Mouse (Mus musculus) neural tube, embryonic 12.5 days (tissue): ENCODE measurements around the gene Icos. TPM values are rescaled to one million over a fixed set of nuclear protein-coding genes. Genes with fewer than 3 reads are reported as not detected.

Source experiments
- ATAC-seq: fragments of 200-750 bp; cut with Nextera tagmentation; 2 replicates; pipeline ENCODE4 v1.8.0; 2017; ENCODE audit warnings: low read depth, mild to moderate bottlenecking, moderate TSS enrichment, moderate library complexity; ENCODE audit not compliant: low FRiP score
- H3K27ac ChIP-seq: fragments of 300-500 bp; sonication (generic); 2 replicates; pipeline ENCODE4 v1.5.1; 2016
- H3K27me3 ChIP-seq: fragments of 300-500 bp; sonication (generic); replicated peaks from 2 replicates; pipeline ENCODE4 v1.6.1; 2016; ENCODE audit warnings: mild to moderate bottlenecking
- H3K36me3 ChIP-seq: fragments of 300-500 bp; sonication (generic); 2 replicates; pipeline ENCODE4 v1.6.1; 2016; ENCODE audit warnings: mild to moderate bottlenecking
- H3K4me1 ChIP-seq: fragments of 300-500 bp; sonication (generic); 2 replicates; pipeline ENCODE4 v1.6.1; 2016
- H3K4me2 ChIP-seq: fragments of 300-500 bp; sonication (generic); replicated peaks from 2 replicates; pipeline ENCODE4 v1.6.1; 2016; ENCODE audit warnings: mild to moderate bottlenecking
- H3K4me3 ChIP-seq: fragments of 300-500 bp; sonication (generic); 2 replicates; pipeline ENCODE4 v1.5.1; 2016
- H3K9ac ChIP-seq: fragments of 300-500 bp; sonication (generic); 2 replicates; pipeline ENCODE4 v1.6.1; 2016; ENCODE audit warnings: mild to moderate bottlenecking
- H3K9me3 ChIP-seq: fragments of 300-500 bp; sonication (generic); 2 replicates; pipeline ENCODE4 v1.6.1; 2016; ENCODE audit warnings: mild to moderate bottlenecking
- WGBS: fragments of 180-500 bp; shearing (Covaris S2); methylation state at CpG from one replicate; pipeline ENCODE4 v1.1.7; 2016; 5-methylcytosine and 5-hydroxymethylcytosine counted together
- polyA plus RNA-seq: library from polyadenylated mRNA; unstranded; fragments of >200 nt; fragmentation: Nextera tagmentation; extraction: Ambion mirVana; gene quantifications from 2 replicates; pipeline ENCODE4 v1.2.1, GENCODE M21; 2016

The Icos gene
- 0.08 and 0.24 TPM in 2 replicates for polyA plus RNA-seq

DNA sequence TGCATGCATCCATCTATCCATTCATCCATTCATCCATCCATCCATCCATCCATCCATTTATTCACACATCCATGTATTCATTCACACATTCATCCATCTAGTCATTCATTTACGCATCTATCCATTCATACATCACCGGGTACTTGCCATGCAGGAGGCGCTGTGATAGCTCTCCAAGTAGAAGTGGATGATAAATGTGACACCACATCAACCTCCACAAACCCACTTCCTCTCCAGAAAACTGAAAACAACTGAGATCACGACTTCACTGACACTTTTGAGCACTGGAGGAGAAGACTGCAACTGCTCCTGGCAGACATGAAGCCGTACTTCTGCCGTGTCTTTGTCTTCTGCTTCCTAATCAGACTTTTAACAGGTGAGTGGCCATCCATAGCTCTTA is at the start of gene Icos:
Gene Icos, plus strand, starts transcription at position 287 of the 400 bp plus-strand sequence.
- H3K9ac ChIP-seq, result no peak within 1 kb of the TSS
- no peaks in the 10 kb centered on the region for H3K27me3 ChIP-seq
- no peak within 1 kb of the TSS for H3K4me3 ChIP-seq
- WGBS, result 86% methylated on average over 6 of the region's 6 CpGs
- no peak within 1 kb of the TSS for H3K4me2 ChIP-seq
- H3K4me1 ChIP-seq, result no peaks in the 10 kb centered on the region
- H3K27ac ChIP-seq, result no peak within 1 kb of the TSS
- H3K36me3 ChIP-seq, result no peaks in the 10 kb centered on the region
- H3K9me3 ChIP-seq, result no peaks in the 10 kb centered on the region
- ATAC-seq, result no peak

GRCm38 (mm10) chr1:60929036-60929435 is 48.7 kb upstream of the Icos start:
- ATAC-seq, result no peak
- Histone ChIP-seq H3K36me3 (no peaks in the 10 kb centered on the region), H3K4me1 (no peaks in the 10 kb centered on the region), H3K4me2 (no peak overlapping the region), H3K27me3 (no peaks in the 10 kb centered on the region), H3K4me3 (no peak overlapping the region), H3K27ac (no peak overlapping the region), H3K9me3 (no peaks in the 10 kb centered on the region), H3K9ac (no peak overlapping the region)
- WGBS, result 87% methylated on average over 3 of the region's 3 CpGs

GRCm38 (mm10) chr1:60930397-60930796 is 47.3 kb upstream of the Icos start:
- no peaks in the 10 kb centered on the region for H3K9me3 ChIP-seq
- ATAC-seq, result no peak
- 90% methylated on average over 7 of the region's 7 CpGs for WGBS
- no peak overlapping the region for H3K4me2 ChIP-seq
- H3K9ac ChIP-seq, result no peak overlapping the region
- H3K27ac ChIP-seq, result no peak overlapping the region
- H3K36me3 ChIP-seq, result no peaks in the 10 kb centered on the region
- H3K4me1 ChIP-seq, result no peaks in the 10 kb centered on the region
- no peaks in the 10 kb centered on the region for H3K27me3 ChIP-seq
- H3K4me3 ChIP-seq, result no peak overlapping the region

- 46% methylated on average over 8 of the region's 8 CpGs for WGBS
- ATAC-seq, result no peak
- no peaks in the 10 kb centered on the region for H3K9me3 ChIP-seq
- H3K9ac ChIP-seq, result no peak overlapping the region
- no peak overlapping the region for H3K4me2 ChIP-seq
- H3K4me3 ChIP-seq, result no peak overlapping the region
- no peaks in the 10 kb centered on the region for H3K4me1 ChIP-seq
- no peaks in the 10 kb centered on the region for H3K36me3 ChIP-seq
- H3K27me3 ChIP-seq, result no peaks in the 10 kb centered on the region
- no peak overlapping the region for H3K27ac ChIP-seq
Observed at GRCm38 (mm10) chr1:60935968-60936581, 41.7 kb upstream of the Icos start.

GRCm38 (mm10) chr1:60936963-60937711 is 40.6 kb upstream of the Icos start:
- Histone ChIP-seq H3K27me3 (no peaks in the 10 kb centered on the region), H3K4me2 (no peak overlapping the region), H3K4me3 (no peak overlapping the region), H3K36me3 (no peaks in the 10 kb centered on the region), H3K27ac (no peak overlapping the region), H3K9me3 (no peaks in the 10 kb centered on the region), H3K9ac (no peak overlapping the region), H3K4me1 (no peaks in the 10 kb centered on the region)
- 79% methylated on average over 6 of the region's 6 CpGs for WGBS
- no peak for ATAC-seq

DNA sequence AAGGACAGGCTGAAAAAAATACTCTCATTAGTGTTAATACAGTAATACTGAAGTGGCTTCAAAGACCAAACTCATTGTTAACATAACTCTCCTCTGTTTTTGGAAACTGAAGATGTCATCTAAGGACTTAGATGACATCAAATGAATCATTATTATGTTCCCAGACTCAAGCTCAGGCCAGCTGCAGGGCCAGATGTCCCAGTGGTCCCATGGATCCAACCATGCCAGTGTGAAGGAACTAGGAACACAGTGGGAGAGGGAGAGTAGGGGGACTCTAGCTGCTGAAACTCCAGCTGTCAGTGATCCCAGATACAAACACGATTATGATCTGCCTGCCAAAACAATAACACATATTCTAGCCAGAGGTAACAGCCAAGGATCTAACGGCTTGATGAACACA is 39.5 kb upstream of the Icos start:
- 83% methylated on average over 2 of the region's 2 CpGs for WGBS
- Histone ChIP-seq H3K9me3 (no peaks in the 10 kb centered on the region), H3K4me2 (no peak overlapping the region), H3K4me1 (no peaks in the 10 kb centered on the region), H3K9ac (no peak overlapping the region), H3K36me3 (no peaks in the 10 kb centered on the region), H3K27me3 (no peaks in the 10 kb centered on the region), H3K4me3 (no peak overlapping the region), H3K27ac (no peak overlapping the region)
- ATAC-seq, result no peak

GRCm38 (mm10) chr1:60938974-60939373 is 38.8 kb upstream of the Icos start:
- Histone ChIP-seq H3K27ac (no peak overlapping the region), H3K27me3 (no peaks in the 10 kb centered on the region), H3K4me3 (no peak overlapping the region), H3K9ac (no peak overlapping the region), H3K4me2 (no peak overlapping the region), H3K36me3 (no peaks in the 10 kb centered on the region), H3K9me3 (no peaks in the 10 kb centered on the region), H3K4me1 (no peaks in the 10 kb centered on the region)
- ATAC-seq, result no peak
- 88% methylated on average over 5 of the region's 5 CpGs for WGBS

DNA sequence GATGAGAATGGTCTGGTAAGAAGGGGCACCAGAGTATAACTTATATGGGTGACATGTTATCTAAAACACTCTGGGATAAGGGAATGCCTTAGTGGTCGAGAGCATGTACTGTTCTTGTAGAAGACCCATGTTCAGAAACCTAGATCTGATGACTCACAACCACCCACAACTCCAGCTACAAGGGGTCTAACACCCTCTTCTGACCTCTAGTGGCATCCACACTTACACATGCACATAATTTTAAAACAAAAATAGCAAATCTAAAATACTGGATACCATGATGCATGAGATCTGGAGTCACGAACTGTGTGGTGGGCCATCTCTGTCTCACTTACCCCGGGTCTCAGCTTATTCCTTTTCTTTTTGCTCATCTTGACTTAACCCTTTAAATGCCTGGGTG is 37.7 kb upstream of the Icos start:
- Histone ChIP-seq H3K9me3 (no peaks in the 10 kb centered on the region), H3K4me1 (no peaks in the 10 kb centered on the region), H3K27ac (no peak overlapping the region), H3K4me3 (no peak overlapping the region), H3K9ac (no peak overlapping the region), H3K4me2 (no peak overlapping the region), H3K36me3 (no peaks in the 10 kb centered on the region), H3K27me3 (no peaks in the 10 kb centered on the region)
- 78% methylated on average over 3 of the region's 3 CpGs for WGBS
- no peak for ATAC-seq

DNA sequence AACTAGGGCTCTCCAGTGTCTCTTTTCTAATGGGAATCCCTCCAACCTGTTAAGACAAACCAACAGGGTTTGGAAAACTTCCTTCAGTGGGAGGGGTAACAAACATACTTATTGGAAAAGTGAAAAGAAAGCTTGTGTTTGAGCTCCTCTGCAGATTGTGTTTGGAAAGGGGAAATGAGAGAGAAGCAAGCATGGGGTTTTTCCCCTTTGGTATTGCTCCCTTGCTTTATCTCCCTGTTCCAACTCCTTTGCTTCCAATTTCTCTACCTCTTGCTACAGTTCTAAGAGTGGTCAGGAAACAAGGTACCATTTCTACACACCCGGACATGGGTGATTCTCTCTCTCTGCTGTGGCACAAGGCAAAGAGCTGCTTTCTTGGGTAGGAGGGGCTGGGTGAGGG is 37.1 kb upstream of the Icos start:
- no peak for ATAC-seq
- WGBS, result 95% methylated on average over 1 of the region's 1 CpGs
- no peak overlapping the region for H3K27ac ChIP-seq
- H3K9me3 ChIP-seq, result no peaks in the 10 kb centered on the region
- no peak overlapping the region for H3K4me2 ChIP-seq
- H3K36me3 ChIP-seq, result no peaks in the 10 kb centered on the region
- no peak overlapping the region for H3K9ac ChIP-seq
- H3K4me3 ChIP-seq, result no peak overlapping the region
- no peaks in the 10 kb centered on the region for H3K27me3 ChIP-seq
- H3K4me1 ChIP-seq, result no peaks in the 10 kb centered on the region

DNA sequence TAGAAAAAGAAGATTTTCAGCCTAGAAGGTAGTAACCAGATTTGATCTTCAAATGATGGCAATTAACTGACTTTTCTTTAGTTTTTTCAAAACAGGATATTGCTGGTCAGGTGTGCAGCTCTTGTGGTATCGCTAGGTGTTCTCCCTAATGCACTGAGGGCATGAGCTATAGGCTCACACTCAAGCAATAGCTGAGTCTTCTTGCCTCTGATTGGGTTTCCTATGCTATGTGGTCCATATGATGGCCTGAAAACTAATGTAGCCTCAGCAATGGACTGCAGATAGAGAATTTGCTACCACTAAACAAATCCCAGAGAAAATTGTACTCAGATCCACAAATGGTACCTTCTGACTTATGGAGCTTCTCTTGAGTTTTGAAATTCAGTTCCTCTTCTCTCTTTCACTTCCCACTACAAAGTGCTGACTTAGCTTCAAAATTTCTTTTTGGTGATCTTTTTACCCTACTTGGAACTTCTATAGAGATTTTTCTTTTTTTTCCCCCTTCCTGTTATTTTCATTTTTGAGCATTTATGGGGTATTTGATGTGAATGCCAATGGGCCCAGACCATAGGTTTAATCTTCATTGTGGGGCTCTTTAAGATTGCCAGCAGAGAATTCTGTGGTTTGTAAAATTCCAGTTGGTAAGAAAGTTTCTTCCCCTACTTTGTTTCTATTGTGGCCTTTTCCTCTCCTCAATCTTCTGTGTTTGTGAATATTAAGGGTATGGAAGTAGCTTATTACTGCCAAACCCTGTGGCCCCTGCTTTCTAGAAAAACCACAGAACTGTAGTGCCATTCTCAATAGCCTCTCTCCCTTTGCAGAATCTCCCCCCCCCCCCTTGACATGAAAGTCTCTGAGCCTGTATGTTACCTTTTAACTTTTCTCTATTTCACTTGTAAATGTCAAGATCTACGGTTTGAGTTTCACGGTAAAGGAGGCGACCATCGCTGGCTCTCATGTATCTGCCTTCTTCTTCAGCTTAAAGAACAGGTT is 36.4 kb upstream of the Icos start:
- Histone ChIP-seq H3K27ac (no peak overlapping the region), H3K36me3 (no peaks in the 10 kb centered on the region), H3K27me3 (no peaks in the 10 kb centered on the region), H3K9ac (no peak overlapping the region), H3K4me2 (no peak overlapping the region), H3K4me1 (no peaks in the 10 kb centered on the region), H3K9me3 (no peaks in the 10 kb centered on the region), H3K4me3 (no peak overlapping the region)
- no peak for ATAC-seq
- 95% methylated on average over 5 of the region's 5 CpGs for WGBS

- Histone ChIP-seq H3K27me3 (no peaks in the 10 kb centered on the region), H3K9ac (no peak overlapping the region), H3K9me3 (no peaks in the 10 kb centered on the region), H3K4me1 (no peaks in the 10 kb centered on the region), H3K27ac (no peak overlapping the region), H3K36me3 (no peaks in the 10 kb centered on the region), H3K4me3 (no peak overlapping the region), H3K4me2 (no peak overlapping the region)
- ATAC-seq, result no peak
- WGBS, result 84% methylated on average over 2 of the region's 2 CpGs
Observed at GRCm38 (mm10) chr1:60942921-60943320, 34.8 kb upstream of the Icos start.
